Mouse (Mus musculus) lung, adult 10 weeks (tissue): ENCODE measurements around the gene Frem3. TPM values are rescaled to one million over a fixed set of nuclear protein-coding genes. Genes with fewer than 3 reads are reported as not detected.

Source experiments
- polyA plus RNA-seq: library from polyadenylated mRNA; stranded (reverse); fragments of 350-450 nt; fragmentation: Illumina TruSeq; extraction: RNeasy Lipid Tissue Mini Kit (QIAGEN cat#74804); gene quantifications from one replicate; pipeline ENCODE4 v1.2.3, GENCODE M21; 2014; ENCODE audit warnings: low read depth, low replicate concordance; ENCODE audit not compliant: insufficient read depth

The Frem3 gene
- 0.04 TPM for polyA plus RNA-seq

DNA sequence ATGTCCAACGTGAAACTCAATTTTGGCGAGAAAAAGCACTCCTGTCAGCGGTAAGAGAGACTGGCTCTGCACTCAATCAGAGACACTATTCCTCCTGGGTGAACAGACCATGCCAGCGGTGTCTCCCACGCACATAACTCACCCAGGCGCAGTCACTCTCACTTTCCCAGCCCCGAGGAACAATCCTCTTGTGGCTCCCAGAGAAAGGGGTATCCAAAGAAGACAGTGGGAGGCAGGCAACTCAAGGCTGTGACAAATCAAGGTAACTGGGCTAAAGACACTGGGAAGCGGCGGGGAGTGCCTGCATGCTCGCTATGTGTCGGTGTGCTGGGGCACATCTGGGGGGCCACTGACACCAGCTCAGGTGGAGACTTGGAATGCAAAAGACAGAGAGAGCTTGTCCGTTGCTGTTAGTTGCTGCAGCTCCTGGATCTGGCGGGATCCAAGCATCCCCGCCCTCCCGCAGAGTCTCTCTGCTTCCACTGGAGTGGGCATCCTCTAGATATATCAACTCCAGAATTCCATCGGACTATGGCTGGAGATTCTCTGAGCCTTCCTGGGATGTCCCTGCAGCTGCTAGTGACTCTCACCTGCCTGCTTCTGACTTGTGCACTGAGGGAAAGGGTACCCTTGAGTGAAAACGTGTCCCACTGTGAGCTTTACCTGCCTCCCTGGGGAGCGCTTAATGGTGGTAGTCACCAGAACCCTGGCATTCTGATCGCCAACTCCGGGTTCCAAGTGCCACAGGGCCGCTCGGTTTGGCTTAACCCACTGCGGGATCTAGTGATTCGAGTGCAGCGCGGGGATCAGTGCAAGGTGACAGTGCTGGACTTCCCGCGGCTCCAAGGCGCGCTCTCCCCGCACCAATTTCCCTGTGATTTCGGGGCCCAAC, at the start of gene Frem3:
TSS of gene Frem3 (plus strand) at position 532 of the 892 bp plus-strand sequence.

GRCm38 (mm10) chr8:80739155-80739924, 128.5 kb downstream of the Frem3 start, which contains the start of gene Smarca5:
Smarca5 (minus strand) TSS chr8:80739497.

Other genes starting within 250 kb of the Frem3 start
- gene Gypa, start 117.3 kb upstream of the Frem3 start, polyA plus RNA-seq = 0.49 TPM
- 16.0 TPM for gene Smarca5, start 128.4 kb downstream of the Frem3 start, polyA plus RNA-seq